Mouse (Mus musculus) thymus, adult 2 months (tissue): ENCODE data around the gene Morn3.

ENCODE experiments used
- CTCF ChIP-seq: fragments of 200-500 bp; IDR thresholded peaks from 2 replicates; pipeline ENCODE4 v1.5.1; 2012; ENCODE audit warnings: mild to moderate bottlenecking, control low read depth, low read length, moderate library complexity, borderline replicate concordance; ENCODE audit not compliant: control insufficient read depth, poor library complexity, insufficient read depth; ENCODE audit errors: extremely low read depth
- POLR2A ChIP-seq: fragments of 200-500 bp; IDR thresholded peaks from 2 replicates; pipeline ENCODE4 v1.6.1; 2012; ENCODE audit warnings: mild to moderate bottlenecking, low read length, control low read depth, moderate library complexity; ENCODE audit not compliant: control insufficient read depth, poor library complexity, insufficient read depth; ENCODE audit errors: extremely low read depth

GRCm38 (mm10) chr5:123067395-123067995 is 20.7 kb upstream of the Morn3 start:
- TF ChIP-seq CTCF (no peak), POLR2A (no peak)
